In genomic region chr5:53496846-53497549, GRCm38 (mm10) we compare ENCODE assay signal across 12 mouse cellular contexts. TPM values are rescaled to one million over a fixed set of nuclear protein-coding genes. Genes with fewer than 3 reads are reported as not detected.
DNase-seq lines count a peak whose midpoint lies in the region; ATAC-seq lines count a peak whose summit lies in the region.
"Had no signal": no experiment of that assay in that cellular context is flagged by ENCODE, and none has a peak within 500 bp of the region (broad histone marks: within the 10 kb centered on the region; RNA-seq: fewer than 3 reads in every experiment).

No protein-coding gene starts in this region.

- H3K36me3 ChIP-seq in embryonic facial prominence, embryonic 14.5 days (ENCODE audit: control insufficient read depth, insufficient read depth, low read length): no peaks in the 10 kb centered on the region
- no peaks in the 10 kb centered on the region for H3K36me3 ChIP-seq in embryonic facial prominence, embryonic 10.5 days (replicated peaks)
- H3K36me3 ChIP-seq in midbrain, embryonic 14.5 days (ENCODE audit: control insufficient read depth, insufficient read depth, low read length): no peaks in the 10 kb centered on the region
- H3K36me3 ChIP-seq in midbrain, embryonic 11.5 days (ENCODE audit: control insufficient read depth, insufficient read depth, low read length): no peaks in the 10 kb centered on the region
- H3K36me3 ChIP-seq: liver, embryonic 15.5 days; midbrain, embryonic 12.5 days; neural tube, embryonic 12.5 days had no signal

- no peaks in the 10 kb centered on the region for H3K9me3 ChIP-seq in embryonic facial prominence, embryonic 14.5 days (ENCODE audit: control insufficient read depth, low read length)
- no peaks in the 10 kb centered on the region for H3K9me3 ChIP-seq in embryonic facial prominence, embryonic 10.5 days
- H3K9me3 ChIP-seq in midbrain, embryonic 14.5 days (ENCODE audit: control insufficient read depth, low read length): no peaks in the 10 kb centered on the region
- H3K9me3 ChIP-seq in midbrain, embryonic 11.5 days (ENCODE audit: control insufficient read depth, low read length): no peaks in the 10 kb centered on the region
- H3K9me3 ChIP-seq: liver, embryonic 15.5 days; midbrain, embryonic 12.5 days; neural tube, embryonic 12.5 days had no signal

- peaks cover 14% of the 10 kb centered on the region for H3K4me1 ChIP-seq in embryonic facial prominence, embryonic 14.5 days (ENCODE audit: control insufficient read depth, insufficient read depth, low read length)
- 0 out of 2 replicates have a peak, but pooled peaks cover 5% of the 10 kb centered on the region for H3K4me1 ChIP-seq in embryonic facial prominence, embryonic 10.5 days
- no peaks in the 10 kb centered on the region for H3K4me1 ChIP-seq in midbrain, embryonic 14.5 days (ENCODE audit: control insufficient read depth, insufficient read depth, low read length)
- H3K4me1 ChIP-seq in midbrain, embryonic 11.5 days (ENCODE audit: control insufficient read depth, insufficient read depth, low read length): no peaks in the 10 kb centered on the region
- H3K4me1 ChIP-seq: liver, embryonic 15.5 days; neural tube, embryonic 12.5 days had no signal

- no peak overlapping the region for H3K4me2 ChIP-seq in embryonic facial prominence, embryonic 14.5 days (ENCODE audit: low read depth, low read length)
- no peak overlapping the region for H3K4me2 ChIP-seq in midbrain, embryonic 14.5 days (ENCODE audit: low read length)
- H3K4me2 ChIP-seq in midbrain, embryonic 11.5 days: no peak overlapping the region
- H3K4me2 ChIP-seq: liver, embryonic 15.5 days; midbrain, embryonic 12.5 days; neural tube, embryonic 12.5 days had no signal

- DNase-seq in embryonic facial prominence, embryonic 14.5 days (ENCODE audit: low spot score): peak; percentile 90
- DNase-seq in embryonic facial prominence, embryonic 10.5 days (ENCODE audit: low spot score): no peak
- DNase-seq in midbrain, embryonic 14.5 days: peak; percentile 30
- DNase-seq in midbrain, embryonic 11.5 days (ENCODE audit: low spot score, missing footprints): no peak
- peak; percentile 6 to 54 for DNase-seq in kidney, postnatal 25 days
- DNase-seq in layer of hippocampus, postnatal 10 days (ENCODE audit: low spot score in 2 of 2): no peak
- no peak for DNase-seq in urinary bladder, adult 18-20 months (ENCODE audit: low spot score in 2 of 2)
- DNase-seq in cerebellum, postnatal 36 days: no peak
- DNase-seq: thymus, postnatal 4 days had no signal

- H3K27ac ChIP-seq in embryonic facial prominence, embryonic 14.5 days (replicated peaks; ENCODE audit: low read depth, low read length): 0 out of 2 replicates have a peak overlapping the region, but pooled peaks have one; percentile 12
- H3K27ac ChIP-seq in embryonic facial prominence, embryonic 10.5 days (replicated peaks): no peak overlapping the region
- no peak overlapping the region for H3K27ac ChIP-seq in midbrain, embryonic 14.5 days (replicated peaks; ENCODE audit: low read depth, low read length)
- no peak overlapping the region for H3K27ac ChIP-seq in midbrain, embryonic 11.5 days (ENCODE audit: low read depth, low read length)
- H3K27ac ChIP-seq: liver, embryonic 15.5 days; midbrain, embryonic 12.5 days; neural tube, embryonic 12.5 days had no signal

- H3K27me3 ChIP-seq in embryonic facial prominence, embryonic 14.5 days (replicated peaks; ENCODE audit: control insufficient read depth, insufficient read depth, low read length): no peaks in the 10 kb centered on the region
- no peaks in the 10 kb centered on the region for H3K27me3 ChIP-seq in embryonic facial prominence, embryonic 10.5 days (replicated peaks; ENCODE audit: low read depth, poor library complexity, severe bottlenecking)
- H3K27me3 ChIP-seq in midbrain, embryonic 14.5 days (ENCODE audit: control insufficient read depth, insufficient read depth, low read length): no peaks in the 10 kb centered on the region
- H3K27me3 ChIP-seq in midbrain, embryonic 11.5 days (ENCODE audit: control insufficient read depth, insufficient read depth, low read length): no peaks in the 10 kb centered on the region
- H3K27me3 ChIP-seq: liver, embryonic 15.5 days; midbrain, embryonic 12.5 days; neural tube, embryonic 12.5 days had no signal

- no peak overlapping the region for H3K4me3 ChIP-seq in embryonic facial prominence, embryonic 14.5 days (ENCODE audit: low read depth, low read length)
- no peak overlapping the region for H3K4me3 ChIP-seq in embryonic facial prominence, embryonic 10.5 days
- H3K4me3 ChIP-seq in midbrain, embryonic 14.5 days (replicated peaks; ENCODE audit: low read depth, low read length): no peak overlapping the region
- H3K4me3 ChIP-seq in midbrain, embryonic 11.5 days (ENCODE audit: low read depth, low read length): no peak overlapping the region
- H3K4me3 ChIP-seq: liver, embryonic 15.5 days; midbrain, embryonic 12.5 days; neural tube, embryonic 12.5 days had no signal

- peak; percentile 70 for ATAC-seq in embryonic facial prominence, embryonic 14.5 days (ENCODE audit: low read depth)
- ATAC-seq in midbrain, embryonic 14.5 days (ENCODE audit: low FRiP score, low TSS enrichment): no peak
- no peak for ATAC-seq in midbrain, embryonic 11.5 days (ENCODE audit: low FRiP score)

- H3K9ac ChIP-seq in embryonic facial prominence, embryonic 14.5 days (ENCODE audit: low read depth, low read length): no peak overlapping the region
- no peak overlapping the region for H3K9ac ChIP-seq in midbrain, embryonic 14.5 days (replicated peaks; ENCODE audit: low read length)
- H3K9ac ChIP-seq in midbrain, embryonic 11.5 days (ENCODE audit: low read length): no peak overlapping the region
- H3K9ac ChIP-seq: liver, embryonic 15.5 days; midbrain, embryonic 12.5 days; neural tube, embryonic 12.5 days had no signal

- WGBS in embryonic facial prominence, embryonic 14.5 days: 60% methylated on average over 9 of the region's 9 CpGs
- 82% methylated on average over 9 of the region's 9 CpGs for WGBS in embryonic facial prominence, embryonic 10.5 days
- WGBS in midbrain, embryonic 14.5 days: 88% methylated on average over 9 of the region's 9 CpGs
- 84% methylated on average over 9 of the region's 9 CpGs for WGBS in midbrain, embryonic 11.5 days

RNA-seq across cellular contexts. Expression of gene Rbpj, which starts 31.0 kb away (rescaled TPM):
- 48.1 and 49.4 TPM in 2 replicates for polyA plus RNA-seq in embryonic facial prominence, embryonic 14.5 days (2014; fragmentation: Nextera tagmentation; extraction: Ambion mirVana)
- polyA plus RNA-seq in embryonic facial prominence, embryonic 10.5 days (2016; fragmentation: Nextera tagmentation; extraction: Ambion mirVana): 43.5 and 44.9 TPM in 2 replicates
- 32.3 and 52.9 TPM in 2 replicates for polyA plus RNA-seq in midbrain, embryonic 14.5 days (2014; fragmentation: Nextera tagmentation; extraction: Ambion mirVana)
- polyA plus RNA-seq in midbrain, embryonic 11.5 days (2014; fragmentation: Nextera tagmentation; extraction: Ambion mirVana): 63.0 and 69.1 TPM in 2 replicates
- total RNA-seq in layer of hippocampus, postnatal 10 days (2021): 10 to 100 TPM; 20.3 to 25.8 TPM

Comparison
In these comparisons a context has a peak if more than half of its experiments do, and no peak if none do; other contexts are left out.
1. DNase-seq: peak in embryonic facial prominence, embryonic 14.5 days (single experiment), midbrain, embryonic 14.5 days (single experiment) and kidney, postnatal 25 days (2 of 2); none in embryonic facial prominence, embryonic 10.5 days (single experiment), midbrain, embryonic 11.5 days (single experiment), layer of hippocampus, postnatal 10 days (0 of 2), urinary bladder, adult 18-20 months (0 of 2) and cerebellum, postnatal 36 days (0 of 2).